Mouse (Mus musculus) spleen, adult 2 months (tissue): Measurements from ENCODE around the gene Apobec1.

Experiments
- CTCF ChIP-seq: fragments of 200-500 bp; IDR thresholded peaks from 2 replicates; pipeline ENCODE4 v1.5.1; 2011; ENCODE audit warnings: mild to moderate bottlenecking, inconsistent platforms; ENCODE audit not compliant: insufficient read depth, insufficient read length, insufficient replicate concordance; ENCODE audit errors: extremely low read depth
- POLR2A ChIP-seq: fragments of 200-500 bp; IDR thresholded peaks from 2 replicates; pipeline ENCODE4 v1.6.1; 2011; ENCODE audit warnings: low read depth, low read length, inconsistent platforms

- no peak for TF ChIP-seq CTCF
- no peak for TF ChIP-seq POLR2A
Measured at GRCm38 (mm10) chr6:122569113-122569512, 33.1 kb downstream of the Apobec1 start.
